Mouse (Mus musculus): ENCODE data around the gene Srsf5.

Srsf5 gene

GRCm38 (mm10) chr12:80997652-80998051 is 52.3 kb downstream of the Srsf5 start:
- DNase-seq (ENCODE audit: low spot score in 2 of 2): no peak

- DNase-seq (ENCODE audit: low spot score in 2 of 2): no peak
These were observed 53.4 kb downstream of the Srsf5 start for GRCm38 (mm10) chr12:80998528-80999221.
